Mouse (Mus musculus) testis, adult 2 months (tissue): ENCODE data around the gene C1qc. TPM values are rescaled to one million over a fixed set of nuclear protein-coding genes. Genes with fewer than 3 reads are reported as not detected.

Source experiments
- H3K27ac ChIP-seq: fragments of 200-500 bp; 2 replicates; pipeline ENCODE4 v1.5.1; 2012; ENCODE audit warnings: low read depth, low read length; ENCODE audit not compliant: control insufficient read depth, insufficient read depth
- H3K27me3 ChIP-seq: fragments of 200-500 bp; 2 replicates; pipeline ENCODE4 v1.6.1; 2012; ENCODE audit warnings: mild to moderate bottlenecking, low read length, moderate library complexity; ENCODE audit not compliant: control insufficient read depth, insufficient read depth
- H3K36me3 ChIP-seq: fragments of 200-500 bp; 2 replicates; pipeline ENCODE4 v1.6.1; 2012; ENCODE audit warnings: mild to moderate bottlenecking, low read length; ENCODE audit not compliant: control insufficient read depth, insufficient read depth
- H3K4me1 ChIP-seq: fragments of 200-500 bp; 2 replicates; pipeline ENCODE4 v1.6.1; 2012; ENCODE audit warnings: low read length; ENCODE audit not compliant: control insufficient read depth, insufficient read depth
- H3K4me3 ChIP-seq: fragments of 200-500 bp; 2 replicates; pipeline ENCODE4 v1.5.1; 2012; ENCODE audit warnings: low read depth, mild to moderate bottlenecking, low read length, moderate library complexity, mixed read lengths; ENCODE audit not compliant: control insufficient read depth
- CTCF ChIP-seq: fragments of 200-500 bp; IDR thresholded peaks from 2 replicates; pipeline ENCODE4 v1.5.1; 2012; ENCODE audit warnings: low read depth, mild to moderate bottlenecking, inconsistent platforms, low read length, moderate library complexity; ENCODE audit not compliant: control insufficient read depth, insufficient read depth, insufficient replicate concordance
- POLR2A ChIP-seq: fragments of 200-500 bp; IDR thresholded peaks from 2 replicates; pipeline ENCODE4 v1.6.1; 2012; ENCODE audit warnings: low read depth, mild to moderate bottlenecking, inconsistent platforms, low read length, moderate library complexity; ENCODE audit not compliant: control insufficient read depth
- polyA plus RNA-seq: library from polyadenylated mRNA; depleted of rRNA; stranded (reverse); fragments of >200 nt; gene quantifications from 2 replicates; pipeline ENCODE4 v1.2.3, GENCODE M21; 2012

C1qc gene
- polyA plus RNA-seq, 1 experiment = 10.9 TPM

GRCm38 (mm10) chr4:136864751-136865470 is 28.0 kb downstream of the C1qc start:
- Histone ChIP-seq H3K27ac (no peak overlapping the region), H3K36me3 (no peaks in the 10 kb centered on the region), H3K27me3 (no peaks in the 10 kb centered on the region), H3K4me1 (peaks cover 20% of the 10 kb centered on the region), H3K4me3 (peak overlapping the region; percentile 60)
- no peak for TF ChIP-seq CTCF
- peak; percentile 60; the same call in 1 of the 2 replicates for TF ChIP-seq POLR2A

- peaks cover 20% of the 10 kb centered on the region for H3K4me1 ChIP-seq
- no peak overlapping the region for H3K27ac ChIP-seq
Measured at GRCm38 (mm10) chr4:136863517-136863916, 29.3 kb downstream of the C1qc start.

GRCm38 (mm10) chr4:136862411-136862810 is 30.5 kb downstream of the C1qc start:
- H3K36me3 ChIP-seq = no peaks in the 10 kb centered on the region
- no peak overlapping the region for H3K27ac ChIP-seq
- H3K4me1 ChIP-seq = peaks cover 14% of the 10 kb centered on the region
- TF ChIP-seq CTCF (no peak), POLR2A (no peak)
- H3K4me3 ChIP-seq = no peak overlapping the region
- no peaks in the 10 kb centered on the region for H3K27me3 ChIP-seq

More at GRCm38 (mm10) chr4:136863517-136863916, 29.3 kb downstream of the C1qc start:
- H3K27me3 ChIP-seq = no peaks in the 10 kb centered on the region
- no peaks in the 10 kb centered on the region for H3K36me3 ChIP-seq
- no peak for TF ChIP-seq CTCF
- TF ChIP-seq POLR2A = no peak
- H3K4me3 ChIP-seq = no peak overlapping the region

GRCm38 (mm10) chr4:136861806-136862205 is 31.1 kb downstream of the C1qc start:
- Histone ChIP-seq H3K4me1 (peaks cover 14% of the 10 kb centered on the region), H3K27ac (no peak overlapping the region), H3K36me3 (no peaks in the 10 kb centered on the region), H3K4me3 (no peak overlapping the region), H3K27me3 (no peaks in the 10 kb centered on the region)
- no peak for TF ChIP-seq POLR2A
- TF ChIP-seq CTCF = no peak

GRCm38 (mm10) chr4:136860022-136860421 is 32.8 kb downstream of the C1qc start:
- no peak for TF ChIP-seq POLR2A
- peak; percentile 80; the same call in 1 of the 2 replicates for TF ChIP-seq CTCF
- Histone ChIP-seq H3K4me1 (peaks cover 16% of the 10 kb centered on the region), H3K4me3 (no peak overlapping the region), H3K27ac (no peak overlapping the region), H3K27me3 (no peaks in the 10 kb centered on the region), H3K36me3 (no peaks in the 10 kb centered on the region)

GRCm38 (mm10) chr4:136855081-136855480 is 37.8 kb downstream of the C1qc start:
- Histone ChIP-seq H3K4me1 (peaks cover 7% of the 10 kb centered on the region), H3K27me3 (no peaks in the 10 kb centered on the region), H3K4me3 (no peak overlapping the region), H3K27ac (no peak overlapping the region), H3K36me3 (no peaks in the 10 kb centered on the region)
- TF ChIP-seq POLR2A (no peak), CTCF (peak; percentile 59; the same call in 1 of the 2 replicates)

- Histone ChIP-seq H3K36me3 (no peaks in the 10 kb centered on the region), H3K4me3 (no peak overlapping the region), H3K27ac (no peak overlapping the region), H3K4me1 (peaks cover 7% of the 10 kb centered on the region), H3K27me3 (no peaks in the 10 kb centered on the region)
- TF ChIP-seq CTCF (no peak), POLR2A (no peak)
Measured at GRCm38 (mm10) chr4:136852989-136853388, 39.9 kb downstream of the C1qc start.
